Mouse (Mus musculus) lung, postnatal 36 days (tissue): Measurements from ENCODE around the gene Ntrk1.
A peak's percentile ranks its signal among the peaks of the same experiment; 100 is the strongest.

Experiments
- DNase-seq: peaks from one replicate; pipeline ENCODE4 v3.0.0; 2022; ENCODE audit warnings: mixed read lengths

Ntrk1 gene

GRCm38 (mm10) chr3:87785156-87785555, 9.8 kb downstream of the Ntrk1 start:
- DNase-seq: no peak

- no peak for DNase-seq
These were observed 11.5 kb downstream of the Ntrk1 start for GRCm38 (mm10) chr3:87783282-87784023.

- no peak for DNase-seq
These were observed 15.9 kb downstream of the Ntrk1 start for GRCm38 (mm10) chr3:87779086-87779485.

- DNase-seq: no peak
These were observed 16.7 kb downstream of the Ntrk1 start for GRCm38 (mm10) chr3:87778283-87778682.

- no peak for DNase-seq
These were observed 23.9 kb downstream of the Ntrk1 start for GRCm38 (mm10) chr3:87771088-87771487.

- DNase-seq: peak; percentile 75
These were observed 24.7 kb downstream of the Ntrk1 start for GRCm38 (mm10) chr3:87770280-87770679.

- DNase-seq: no peak
These were observed 25.5 kb downstream of the Ntrk1 start for GRCm38 (mm10) chr3:87769506-87769905.

- DNase-seq: peak; percentile 87
These were observed 26.1 kb downstream of the Ntrk1 start for GRCm38 (mm10) chr3:87768844-87769243.

- no peak for DNase-seq
These were observed 26.5 kb downstream of the Ntrk1 start for GRCm38 (mm10) chr3:87768431-87768830.

- peak; percentile 50 for DNase-seq
These were observed 27.2 kb downstream of the Ntrk1 start for GRCm38 (mm10) chr3:87767764-87768163.

- DNase-seq: no peak
These were observed 28.7 kb downstream of the Ntrk1 start for GRCm38 (mm10) chr3:87766284-87766667.

- no peak for DNase-seq
These were observed 29.2 kb downstream of the Ntrk1 start for GRCm38 (mm10) chr3:87765631-87766283.

GRCm38 (mm10) chr3:87765091-87765490, 29.9 kb downstream of the Ntrk1 start:
- peak; percentile 76 for DNase-seq

- DNase-seq: peak; percentile 20
These were observed 30.5 kb downstream of the Ntrk1 start for GRCm38 (mm10) chr3:87764506-87764905.

- DNase-seq: peak; percentile 65
These were observed 31.2 kb downstream of the Ntrk1 start for GRCm38 (mm10) chr3:87763683-87764289.

GRCm38 (mm10) chr3:87763202-87763601, 31.8 kb downstream of the Ntrk1 start:
- DNase-seq: no peak

- DNase-seq: no peak
These were observed 33.3 kb downstream of the Ntrk1 start for GRCm38 (mm10) chr3:87761408-87762375.

GRCm38 (mm10) chr3:87758641-87759040, 36.3 kb downstream of the Ntrk1 start:
- DNase-seq: no peak

GRCm38 (mm10) chr3:87756488-87756887, 38.5 kb downstream of the Ntrk1 start:
- DNase-seq: no peak

GRCm38 (mm10) chr3:87755964-87756363, 39.0 kb downstream of the Ntrk1 start:
- DNase-seq: peak; percentile 90

GRCm38 (mm10) chr3:87753829-87754228, 41.1 kb downstream of the Ntrk1 start:
- DNase-seq: no peak

- no peak for DNase-seq
These were observed 42.4 kb downstream of the Ntrk1 start for GRCm38 (mm10) chr3:87752567-87752966.

GRCm38 (mm10) chr3:87749977-87750376, 45.0 kb downstream of the Ntrk1 start:
- no peak for DNase-seq
